Mouse (Mus musculus) myocyte (in vitro differentiated cells): Measurements from ENCODE around the gene Neurl1a.
A peak's percentile ranks its signal among the peaks of the same experiment; 100 is the strongest.

Experiments used
- CEBPB ChIP-seq: IDR thresholded peaks from 2 replicates; pipeline ENCODE4 v1.6.1; 2011; ENCODE audit warnings: mild to moderate bottlenecking, moderate library complexity; ENCODE audit not compliant: poor library complexity, insufficient read depth, severe bottlenecking
- E2F4 ChIP-seq: IDR thresholded peaks from one replicate; pipeline ENCODE4 v1.6.1; 2011; ENCODE audit warnings: mild to moderate bottlenecking, control low read depth, moderate library complexity; ENCODE audit not compliant: insufficient read depth
- MAX ChIP-seq: IDR thresholded peaks from one replicate; pipeline ENCODE4 v1.6.1; 2011; ENCODE audit warnings: low read depth, mild to moderate bottlenecking, control low read depth
- MYOD1 ChIP-seq, 3 experiments: IDR thresholded peaks; one replicate each; pipeline ENCODE4 v1.6.1; 2011; ENCODE audit warnings: control low read depth in 2 of 3, low read depth in 2 of 3, mild to moderate bottlenecking in 2 of 3, moderate library complexity in 1 of 3; ENCODE audit not compliant: insufficient read length in 2 of 3, control insufficient read depth in 1 of 3
- POLR2A ChIP-seq: IDR thresholded peaks from one replicate; pipeline ENCODE4 v1.6.1; 2011; ENCODE audit warnings: low read depth, mild to moderate bottlenecking, control low read depth, moderate library complexity; ENCODE audit not compliant: insufficient read length
- POLR2AphosphoS2 ChIP-seq: IDR thresholded peaks from one replicate; pipeline ENCODE4 v1.6.1; 2011; ENCODE audit warnings: low read depth, control low read depth; ENCODE audit not compliant: insufficient read length
- SRF ChIP-seq: IDR thresholded peaks from one replicate; pipeline ENCODE4 v1.6.1; 2011; ENCODE audit warnings: low read depth; ENCODE audit not compliant: control insufficient read depth, insufficient read length
- TCF12 ChIP-seq: IDR thresholded peaks from one replicate; pipeline ENCODE4 v1.6.1; 2011; ENCODE audit warnings: mild to moderate bottlenecking, control low read depth; ENCODE audit not compliant: poor library complexity, insufficient read depth, severe bottlenecking
- USF1 ChIP-seq: IDR thresholded peaks from one replicate; pipeline ENCODE4 v1.6.1; 2011; ENCODE audit warnings: low read depth, mild to moderate bottlenecking, control low read depth, moderate library complexity

- TF ChIP-seq POLR2AphosphoS2, result peak; percentile 74
- peak; percentile 45 for TF ChIP-seq POLR2A
- no peak for TF ChIP-seq MAX
- TF ChIP-seq MYOD1 (IDR thresholded peaks at IDR 0.05; ENCODE audit: control insufficient read depth in 1 of 3, insufficient read length in 2 of 3, low read depth in 2 of 3), result no peak
- TF ChIP-seq USF1, result no peak
- no peak for TF ChIP-seq CEBPB
- no peak for TF ChIP-seq TCF12
- TF ChIP-seq SRF, result no peak
- TF ChIP-seq E2F4, result no peak
These were observed 85.9 kb downstream of the Neurl1a start for GRCm38 (mm10) chr19:47264322-47265092.
